Mouse (Mus musculus): ENCODE results near the gene Fndc3b. TPM values are rescaled to one million over a fixed set of nuclear protein-coding genes. Genes with fewer than 3 reads are reported as not detected.

Gene Fndc3b
- polyA plus RNA-seq, 1 experiment from 2014 or later = 10.9 TPM

GRCm38 (mm10) chr3:27704641-27705040 lies 6.5 kb downstream of the Fndc3b start:
- 89% methylated on average over 9 of the region's 9 CpGs for WGBS
- Histone ChIP-seq H3K27ac (no peak overlapping the region), H3K9ac (no peak overlapping the region), H3K4me1 (replicated peaks) (peaks cover 13% of the 10 kb centered on the region), H3K4me3 (no peak overlapping the region), H3K27me3 (no peaks in the 10 kb centered on the region), H3K36me3 (no peaks in the 10 kb centered on the region), H3K4me2 (no peak overlapping the region), H3K9me3 (no peaks in the 10 kb centered on the region)
- ATAC-seq (ENCODE audit: low FRiP score) = no peak

DNA sequence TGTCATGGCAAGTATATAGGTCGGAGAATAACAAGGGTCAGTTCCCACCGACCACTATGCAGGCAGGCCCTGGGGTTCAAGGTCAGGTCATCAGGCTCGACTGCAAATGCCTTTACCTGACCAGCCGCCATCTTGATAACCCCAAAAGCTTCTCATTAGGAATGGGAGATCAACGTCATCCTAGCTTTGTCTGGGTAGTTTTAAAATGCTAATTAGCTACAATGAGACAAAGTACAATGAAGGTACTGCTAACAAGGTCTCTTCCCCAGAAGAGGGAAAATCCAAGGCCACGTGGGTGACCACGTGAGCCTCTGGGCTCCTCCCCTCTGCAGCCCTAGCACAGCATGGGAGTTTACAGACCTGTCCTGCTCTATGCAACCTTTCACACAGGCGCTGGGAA lies 7.6 kb downstream of the Fndc3b start:
- Histone ChIP-seq H3K4me2 (no peak overlapping the region), H3K4me3 (no peak overlapping the region), H3K9me3 (no peaks in the 10 kb centered on the region), H3K27me3 (no peaks in the 10 kb centered on the region), H3K36me3 (no peaks in the 10 kb centered on the region), H3K4me1 (replicated peaks) (peaks cover 2% of the 10 kb centered on the region), H3K27ac (no peak overlapping the region), H3K9ac (no peak overlapping the region)
- no peak for ATAC-seq (ENCODE audit: low FRiP score)
- WGBS = 88% methylated on average over 8 of the region's 8 CpGs

GRCm38 (mm10) chr3:27703081-27703480 lies 8.0 kb downstream of the Fndc3b start:
- 91% methylated on average over 2 of the region's 2 CpGs for WGBS
- Histone ChIP-seq H3K36me3 (no peaks in the 10 kb centered on the region), H3K27ac (no peak overlapping the region), H3K4me1 (replicated peaks) (no peaks in the 10 kb centered on the region; the same call in 1 of the 2 replicates), H3K4me3 (no peak overlapping the region), H3K9ac (no peak overlapping the region), H3K27me3 (no peaks in the 10 kb centered on the region), H3K4me2 (no peak overlapping the region), H3K9me3 (no peaks in the 10 kb centered on the region)
- no peak for ATAC-seq (ENCODE audit: low FRiP score)

GRCm38 (mm10) chr3:27698671-27699070 lies 12.4 kb downstream of the Fndc3b start:
- Histone ChIP-seq H3K4me2 (no peak overlapping the region), H3K9me3 (no peaks in the 10 kb centered on the region), H3K27ac (no peak overlapping the region), H3K4me1 (replicated peaks) (0 out of 2 replicates have a peak, but pooled peaks cover 3% of the 10 kb centered on the region), H3K9ac (no peak overlapping the region), H3K27me3 (no peaks in the 10 kb centered on the region), H3K4me3 (no peak overlapping the region), H3K36me3 (no peaks in the 10 kb centered on the region)
- no peak for ATAC-seq (ENCODE audit: low FRiP score)
- WGBS = 96% methylated on average over 6 of the region's 6 CpGs

DNA sequence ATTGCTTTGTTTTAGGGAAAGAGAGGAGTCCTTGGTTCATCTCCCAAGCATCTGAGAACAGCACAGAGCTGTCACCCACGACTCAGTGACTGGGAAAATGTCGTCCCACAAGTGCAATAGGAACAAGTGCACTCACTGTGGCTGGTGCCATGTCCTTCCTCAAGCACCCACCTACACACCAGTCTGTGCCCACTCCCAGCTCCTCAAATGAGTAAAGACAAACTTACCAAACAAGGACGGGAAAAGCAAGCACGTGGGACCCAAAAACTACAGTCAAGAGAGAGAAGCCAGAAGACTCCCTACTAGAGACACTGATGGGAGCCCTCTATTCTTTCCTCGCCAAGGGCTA lies 14.7 kb downstream of the Fndc3b start:
- Histone ChIP-seq H3K27ac (no peak overlapping the region), H3K4me1 (replicated peaks) (0 out of 2 replicates have a peak, but pooled peaks cover 3% of the 10 kb centered on the region), H3K4me2 (no peak overlapping the region), H3K4me3 (no peak overlapping the region), H3K9me3 (no peaks in the 10 kb centered on the region), H3K9ac (no peak overlapping the region), H3K27me3 (no peaks in the 10 kb centered on the region), H3K36me3 (no peaks in the 10 kb centered on the region)
- WGBS = 86% methylated on average over 5 of the region's 5 CpGs
- no peak for ATAC-seq (ENCODE audit: low FRiP score)

DNA sequence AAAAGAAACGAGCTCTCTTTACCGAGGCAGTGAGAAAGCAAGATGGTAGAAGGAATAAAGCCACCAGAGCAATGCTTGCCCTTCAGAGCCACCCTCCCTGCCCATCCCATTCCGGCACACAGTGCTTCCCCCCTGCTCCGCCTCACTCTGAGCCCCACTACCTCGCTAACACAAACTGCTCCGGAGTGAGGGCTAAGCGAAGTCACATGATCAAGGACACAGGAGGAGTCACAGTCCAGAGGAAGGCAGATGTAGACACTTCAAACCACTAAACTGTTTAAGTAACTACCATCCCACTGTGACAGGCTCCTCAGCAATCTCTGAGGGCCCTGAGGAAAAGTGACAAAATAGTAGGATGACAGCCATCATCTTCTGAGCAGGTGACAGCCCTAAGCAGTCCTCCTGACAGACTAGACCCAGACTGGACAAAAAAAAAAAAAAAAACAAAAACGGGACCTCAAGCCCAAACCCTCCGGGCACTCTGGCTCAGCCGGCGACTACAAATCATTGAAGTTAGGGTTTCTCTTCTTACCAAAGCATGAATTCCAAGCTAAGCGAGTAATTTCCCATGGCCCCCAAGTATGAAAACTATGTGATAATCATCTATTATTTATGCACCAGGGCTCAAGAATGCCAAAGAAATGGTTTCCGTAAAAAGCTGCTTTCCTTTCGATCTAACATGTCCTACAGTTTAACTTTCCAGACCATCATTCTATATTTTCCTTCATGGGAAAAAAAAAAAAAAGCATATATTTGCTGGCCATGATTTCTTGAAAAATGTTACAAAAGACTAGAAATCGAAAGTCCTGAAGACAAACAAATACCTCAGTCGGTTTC lies 15.3 kb downstream of the Fndc3b start:
- H3K4me2 ChIP-seq = no peak overlapping the region
- H3K9me3 ChIP-seq = no peaks in the 10 kb centered on the region
- 82% methylated on average over 16 of the region's 16 CpGs for WGBS
- no peaks in the 10 kb centered on the region for H3K27me3 ChIP-seq
- no peak for ATAC-seq (ENCODE audit: low FRiP score)
- no peaks in the 10 kb centered on the region for H3K36me3 ChIP-seq
- H3K4me1 ChIP-seq (replicated peaks) = 0 out of 2 replicates have a peak, but pooled peaks cover 3% of the 10 kb centered on the region
- H3K4me3 ChIP-seq = no peak overlapping the region
- H3K27ac ChIP-seq = no peak overlapping the region
- H3K9ac ChIP-seq = no peak overlapping the region

DNA sequence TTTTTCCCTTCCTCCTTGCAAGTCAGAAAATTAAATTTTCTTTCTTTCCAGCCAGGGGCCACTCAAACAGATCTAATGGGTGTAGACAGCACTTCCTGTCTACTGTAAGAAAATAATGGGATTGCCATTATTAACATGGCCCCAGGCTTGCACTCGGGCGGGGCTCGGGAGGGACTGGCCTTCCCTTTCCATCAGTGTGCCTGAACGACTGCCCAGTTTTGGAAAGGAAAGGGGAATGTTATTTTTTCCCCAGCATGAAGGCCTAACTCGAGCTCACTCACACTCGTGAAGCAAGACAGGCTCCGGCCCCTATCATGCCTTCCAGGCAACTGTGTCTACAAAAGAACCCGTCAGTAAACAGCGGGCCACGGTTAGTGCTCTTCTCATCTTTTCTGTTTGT lies 16.5 kb downstream of the Fndc3b start:
- no peaks in the 10 kb centered on the region for H3K9me3 ChIP-seq
- no peak for ATAC-seq (ENCODE audit: low FRiP score)
- H3K4me1 ChIP-seq (replicated peaks) = peaks cover 13% of the 10 kb centered on the region; the same call in 1 of the 2 replicates
- no peaks in the 10 kb centered on the region for H3K27me3 ChIP-seq
- no peak overlapping the region for H3K27ac ChIP-seq
- 86% methylated on average over 10 of the region's 10 CpGs for WGBS
- no peak overlapping the region for H3K4me3 ChIP-seq
- no peak overlapping the region for H3K4me2 ChIP-seq
- no peaks in the 10 kb centered on the region for H3K36me3 ChIP-seq
- no peak overlapping the region for H3K9ac ChIP-seq

GRCm38 (mm10) chr3:27694111-27694510 lies 17.0 kb downstream of the Fndc3b start:
- H3K9me3 ChIP-seq = no peaks in the 10 kb centered on the region
- H3K4me1 ChIP-seq (replicated peaks) = peaks cover 13% of the 10 kb centered on the region; the same call in 1 of the 2 replicates
- no peak overlapping the region for H3K27ac ChIP-seq
- WGBS = 95% methylated on average over 5 of the region's 5 CpGs
- H3K4me3 ChIP-seq = no peak overlapping the region
- no peaks in the 10 kb centered on the region for H3K36me3 ChIP-seq
- no peak for ATAC-seq (ENCODE audit: low FRiP score)
- H3K4me2 ChIP-seq = no peak overlapping the region
- H3K27me3 ChIP-seq = no peaks in the 10 kb centered on the region
- no peak overlapping the region for H3K9ac ChIP-seq

- Histone ChIP-seq H3K27ac (no peak overlapping the region), H3K36me3 (no peaks in the 10 kb centered on the region), H3K27me3 (no peaks in the 10 kb centered on the region), H3K9ac (no peak overlapping the region), H3K4me2 (no peak overlapping the region), H3K4me1 (replicated peaks) (peaks cover 13% of the 10 kb centered on the region; the same call in 1 of the 2 replicates), H3K9me3 (no peaks in the 10 kb centered on the region; the same call in 1 of the 2 replicates), H3K4me3 (no peak overlapping the region)
- ATAC-seq (ENCODE audit: low FRiP score) = no peak
- 91% methylated on average over 9 of the region's 9 CpGs for WGBS
Observed at GRCm38 (mm10) chr3:27691486-27692160, 19.5 kb downstream of the Fndc3b start.

DNA sequence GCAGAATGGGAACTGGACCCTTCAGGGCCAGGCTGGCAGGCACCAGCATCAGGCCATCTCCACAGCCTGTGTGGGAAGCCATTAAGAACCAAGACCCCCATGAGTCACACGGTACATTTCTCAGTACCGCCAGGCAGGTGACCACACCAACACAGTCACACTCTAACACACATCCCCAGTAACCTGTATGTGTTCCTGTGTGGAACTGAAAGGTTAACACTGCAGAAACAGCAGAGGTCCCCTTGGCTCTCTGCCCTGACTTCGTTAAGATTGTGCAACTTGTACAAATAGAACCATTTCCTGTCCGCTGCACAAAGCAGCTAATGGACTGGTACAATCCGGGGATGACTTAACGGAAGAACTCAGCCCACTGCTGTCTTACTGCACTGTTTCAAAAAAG lies 21.1 kb downstream of the Fndc3b start:
- H3K4me3 ChIP-seq = no peak overlapping the region
- H3K4me2 ChIP-seq = no peak overlapping the region
- H3K9ac ChIP-seq = no peak overlapping the region
- no peak; the same call in 1 of the 2 replicates for ATAC-seq (ENCODE audit: low FRiP score)
- 74% methylated on average over 6 of the region's 6 CpGs for WGBS
- H3K27me3 ChIP-seq = no peaks in the 10 kb centered on the region
- H3K27ac ChIP-seq = no peak overlapping the region
- peaks cover 13% of the 10 kb centered on the region; the same call in 1 of the 2 replicates for H3K4me1 ChIP-seq (replicated peaks)
- no peaks in the 10 kb centered on the region; the same call in 1 of the 2 replicates for H3K9me3 ChIP-seq
- H3K36me3 ChIP-seq = no peaks in the 10 kb centered on the region

- WGBS = 84% methylated on average over 12 of the region's 12 CpGs
- Histone ChIP-seq H3K4me1 (replicated peaks) (peaks cover 10% of the 10 kb centered on the region; the same call in 1 of the 2 replicates), H3K9ac (no peak overlapping the region), H3K27me3 (no peaks in the 10 kb centered on the region), H3K36me3 (no peaks in the 10 kb centered on the region), H3K4me2 (no peak overlapping the region), H3K9me3 (no peaks in the 10 kb centered on the region; the same call in 1 of the 2 replicates), H3K27ac (no peak overlapping the region), H3K4me3 (no peak overlapping the region)
- no peak for ATAC-seq (ENCODE audit: low FRiP score)
Observed at GRCm38 (mm10) chr3:27689149-27689865, 21.8 kb downstream of the Fndc3b start.
